Mouse (Mus musculus) ES-E14 (cell line): Measurements from ENCODE around the gene Lmo4. TPM values are rescaled to one million over a fixed set of nuclear protein-coding genes. Genes with fewer than 3 reads are reported as not detected.

Source experiments
- DNase-seq: peaks from one replicate; pipeline ENCODE4 v3.0.0-alpha.2; 2013; ENCODE audit warnings: low read depth, low spot score
- H3K27ac ChIP-seq: 2 replicates; pipeline ENCODE4 v1.5.1; 2012; ENCODE audit warnings: low read depth, mild to moderate bottlenecking, low read length, moderate library complexity, mixed read lengths; ENCODE audit not compliant: poor library complexity, insufficient read depth, severe bottlenecking
- H3K36me3 ChIP-seq: 2 replicates; pipeline ENCODE4 v1.6.1; 2012; ENCODE audit warnings: mild to moderate bottlenecking, low read length, moderate library complexity, mixed read lengths; ENCODE audit not compliant: control insufficient read depth, poor library complexity, insufficient read depth, severe bottlenecking
- H3K4me1 ChIP-seq, 2 experiments: fragments of 150-350 bp in 1 of 2; sonication (generic) in 1 of 2; 2 replicates each; pipeline ENCODE4 v1.6.1; 2012; ENCODE audit warnings: low read length in 2 of 2, mild to moderate bottlenecking in 1 of 2, mixed read lengths in 1 of 2; ENCODE audit not compliant: control insufficient read depth in 2 of 2, insufficient read depth in 2 of 2, poor library complexity in 1 of 2
- H3K4me3 ChIP-seq, 2 experiments: fragments of 150-350 bp in 1 of 2; sonication (generic) in 1 of 2; 2 replicates each; pipeline ENCODE4 v1.5.1; 2012; ENCODE audit warnings: low read length in 2 of 2, low read depth in 1 of 2, mild to moderate bottlenecking in 1 of 2, mixed read lengths in 1 of 2; ENCODE audit not compliant: insufficient read depth in 1 of 2, poor library complexity in 1 of 2, severe bottlenecking in 1 of 2
- H3K9ac ChIP-seq: 2 replicates; pipeline ENCODE4 v1.6.1; 2012; ENCODE audit warnings: low read depth, mild to moderate bottlenecking, low read length, mixed read lengths; ENCODE audit not compliant: poor library complexity, insufficient read depth, severe bottlenecking
- H3K9me3 ChIP-seq: fragments of 150-350 bp; sonication (generic); 2 replicates; pipeline ENCODE4 v1.6.1; 2012; ENCODE audit warnings: low read depth, mild to moderate bottlenecking, low read length; ENCODE audit not compliant: control insufficient read depth, insufficient read depth
- CHD2 ChIP-seq: IDR thresholded peaks from 2 replicates; pipeline ENCODE4 v1.6.1; 2014; ENCODE audit warnings: mild to moderate bottlenecking, low read depth, low read length, inconsistent platforms
- HCFC1 ChIP-seq: IDR thresholded peaks from 2 replicates; pipeline ENCODE4 v1.6.1; 2012; ENCODE audit warnings: low read length, inconsistent platforms, borderline replicate concordance; ENCODE audit not compliant: insufficient read depth
- MAFK ChIP-seq: IDR thresholded peaks from 2 replicates; pipeline ENCODE4 v1.6.1; 2014; ENCODE audit warnings: mild to moderate bottlenecking, low read depth, low read length, inconsistent platforms; ENCODE audit not compliant: insufficient read depth
- ZC3H11A ChIP-seq: IDR thresholded peaks from 2 replicates; pipeline ENCODE4 v1.6.1; 2012; ENCODE audit warnings: low read depth, mild to moderate bottlenecking, inconsistent platforms, low read length, borderline replicate concordance
- ZNF384 ChIP-seq: IDR thresholded peaks from 2 replicates; pipeline ENCODE4 v1.6.1; 2012; ENCODE audit warnings: low read depth, low read length, inconsistent platforms
- in situ Hi-C, 2 experiments: fragments of 600-800 bp; cut with MboI; formaldehyde crosslinking; loops; one replicate each; pipeline ENCODE4 v1.15.1; 2025; ENCODE audit warnings: low sequenced_read_pairs in 2 of 2, inconsistent platforms in 1 of 2; ENCODE audit not compliant: unreplicated experiment in 2 of 2
- total RNA-seq: library from RNA; depleted of rRNA; stranded (reverse); fragments of 300-350 nt; gene quantifications from 2 replicates; pipeline ENCODE4 v1.2.3, GENCODE M21; 2012

Lmo4 gene
- total RNA-seq, 1 experiment = 17.3 TPM

- no peaks in the 10 kb centered on the region for H3K9me3 ChIP-seq
- no peak overlapping the region for H3K9ac ChIP-seq
- no peaks in the 10 kb centered on the region for H3K4me1 ChIP-seq
- no peak overlapping the region for H3K27ac ChIP-seq
- no peak for DNase-seq
- TF ChIP-seq ZC3H11A = no peak
- TF ChIP-seq ZNF384 = no peak
- TF ChIP-seq CHD2 = no peak
- TF ChIP-seq MAFK = no peak
- TF ChIP-seq HCFC1 = no peak
- in situ Hi-C loops = no loop called here
- H3K4me3 ChIP-seq = no peak overlapping the region
- no peaks in the 10 kb centered on the region for H3K36me3 ChIP-seq
These were observed 26.9 kb upstream of the Lmo4 start for GRCm38 (mm10) chr3:144231931-144232330.

GRCm38 (mm10) chr3:144231419-144231818 is 26.4 kb upstream of the Lmo4 start:
- H3K36me3 ChIP-seq = no peaks in the 10 kb centered on the region
- no peak overlapping the region for H3K9ac ChIP-seq
- in situ Hi-C loops = no loop called here
- H3K4me1 ChIP-seq = no peaks in the 10 kb centered on the region
- H3K9me3 ChIP-seq = no peaks in the 10 kb centered on the region
- no peak overlapping the region for H3K4me3 ChIP-seq
- H3K27ac ChIP-seq = no peak overlapping the region
- no peak for TF ChIP-seq MAFK
- TF ChIP-seq ZC3H11A = no peak
- TF ChIP-seq ZNF384 = no peak
- DNase-seq = no peak

- TF ChIP-seq ZC3H11A (no peak), CHD2 (no peak), MAFK (no peak), ZNF384 (no peak), HCFC1 (no peak)
- no peaks in the 10 kb centered on the region for H3K36me3 ChIP-seq
- no peaks in the 10 kb centered on the region for H3K9me3 ChIP-seq
- no peak overlapping the region for H3K9ac ChIP-seq
- no peak overlapping the region for H3K27ac ChIP-seq
- no peak overlapping the region for H3K4me3 ChIP-seq
- no peaks in the 10 kb centered on the region for H3K4me1 ChIP-seq
- in situ Hi-C loops = no loop called here
- DNase-seq = no peak
These were observed 25.0 kb upstream of the Lmo4 start for GRCm38 (mm10) chr3:144230016-144230415.

GRCm38 (mm10) chr3:144229312-144229711 is 24.3 kb upstream of the Lmo4 start:
- DNase-seq = no peak
- TF ChIP-seq HCFC1 (no peak), ZNF384 (no peak), MAFK (no peak)

GRCm38 (mm10) chr3:144225456-144226240 is 20.6 kb upstream of the Lmo4 start:
- Histone ChIP-seq H3K9me3 (no peaks in the 10 kb centered on the region), H3K27ac (no peak overlapping the region), H3K36me3 (no peaks in the 10 kb centered on the region), H3K4me3 (no peak overlapping the region), H3K9ac (no peak overlapping the region), H3K4me1 (no peaks in the 10 kb centered on the region)
- no peak for DNase-seq
- in situ Hi-C loops = no loop called here
- TF ChIP-seq MAFK (no peak), CHD2 (no peak), ZC3H11A (no peak), HCFC1 (no peak), ZNF384 (no peak)

More at GRCm38 (mm10) chr3:144229312-144229711, 24.3 kb upstream of the Lmo4 start:
- Histone ChIP-seq H3K4me1 (no peaks in the 10 kb centered on the region), H3K36me3 (no peaks in the 10 kb centered on the region), H3K4me3 (no peak overlapping the region), H3K9me3 (no peaks in the 10 kb centered on the region), H3K9ac (no peak overlapping the region), H3K27ac (no peak overlapping the region)
- in situ Hi-C loops = no loop called here
